Mouse (Mus musculus): ENCODE data around the gene Mettl27. TPM values are rescaled to one million over a fixed set of nuclear protein-coding genes. Genes with fewer than 3 reads are reported as not detected.

Mettl27 gene
- 1.4 to 3.3 TPM (median 2.4 TPM) in 4 replicates for total RNA-seq (2023)

DNA sequence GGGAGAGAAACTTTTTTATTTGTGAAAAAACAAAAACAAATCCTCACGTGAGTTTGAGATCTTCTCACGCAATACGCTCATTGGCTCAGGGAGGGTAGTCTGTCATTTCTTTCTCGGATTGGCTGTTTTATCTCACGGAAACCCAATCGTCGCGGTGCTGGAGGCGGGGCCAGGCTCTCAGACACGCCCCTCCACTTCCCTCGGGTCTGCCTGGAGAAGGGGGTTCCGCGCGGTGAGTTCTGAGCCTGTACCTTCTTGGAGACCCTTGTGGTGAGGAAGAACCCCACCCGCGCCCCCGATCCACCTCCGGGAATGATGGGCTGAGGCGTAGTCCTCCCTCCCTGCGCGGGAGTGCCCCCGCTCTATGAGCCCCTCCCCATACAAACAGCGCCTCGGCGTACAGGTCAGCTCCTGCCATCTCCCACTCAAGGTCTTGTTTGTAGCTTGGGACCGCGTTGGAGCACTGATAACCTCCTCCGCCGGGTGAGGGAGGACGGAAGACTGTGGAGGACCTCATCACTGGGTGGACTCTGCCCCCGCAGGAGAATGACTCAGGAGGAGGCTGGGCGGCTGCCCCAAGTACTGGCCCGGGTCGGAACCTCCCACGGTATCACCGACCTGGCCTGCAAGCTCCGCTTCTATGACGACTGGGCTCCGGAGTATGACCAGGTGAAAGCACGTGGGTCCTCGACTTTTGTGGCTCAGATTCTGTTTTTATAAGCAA is at the start of gene Mettl27:
Gene Mettl27 (plus strand): TSS at position 190 of the 724 bp plus-strand sequence.

DNA sequence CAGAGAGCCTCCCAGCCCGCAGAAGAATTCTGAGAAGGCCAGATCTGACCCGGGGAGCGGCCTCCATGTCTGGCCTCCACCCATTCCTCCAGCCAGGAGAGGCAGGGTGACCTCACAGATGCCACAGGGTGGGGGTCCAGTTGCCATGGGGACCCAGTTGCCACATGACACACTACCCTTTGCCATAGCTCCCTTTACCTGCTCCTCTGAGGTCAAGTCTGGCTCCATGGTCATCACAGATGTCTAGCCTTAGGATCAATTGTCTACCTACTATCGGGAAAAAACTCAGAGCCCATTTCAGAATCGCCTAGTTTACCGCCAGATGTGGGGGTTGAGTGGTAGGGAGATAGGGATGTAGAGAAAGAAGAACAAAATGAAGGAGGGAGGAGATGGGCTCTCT is 25.5 kb upstream of the Mettl27 start, which contains the start of gene Tmem270:
Gene Tmem270 (minus strand): TSS at position 101 of the 400 bp plus-strand sequence.

DNA sequence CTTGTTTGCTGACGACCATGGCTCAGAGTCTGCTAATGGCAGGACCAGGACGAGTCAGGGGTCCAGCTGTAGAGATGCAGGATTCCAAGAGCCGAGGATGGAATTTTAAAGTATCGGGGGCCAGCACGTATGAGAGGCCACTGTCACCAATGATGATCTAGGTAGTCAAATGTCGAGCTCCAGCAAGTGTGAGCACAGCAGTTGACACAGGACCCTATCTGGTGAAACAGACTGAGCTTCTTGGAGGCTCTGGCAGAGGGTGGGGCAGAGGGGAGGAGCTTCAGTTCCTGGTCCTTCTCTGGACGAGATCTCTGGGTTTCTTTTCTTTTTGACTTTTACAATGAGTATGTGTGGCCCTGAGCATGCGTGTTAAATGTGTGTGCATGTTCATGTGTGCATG is 16.9 kb upstream of the Mettl27 start, which contains the start of gene Cldn13:
Gene Cldn13 (minus strand): TSS at position 216 of the 400 bp plus-strand sequence.

DNA sequence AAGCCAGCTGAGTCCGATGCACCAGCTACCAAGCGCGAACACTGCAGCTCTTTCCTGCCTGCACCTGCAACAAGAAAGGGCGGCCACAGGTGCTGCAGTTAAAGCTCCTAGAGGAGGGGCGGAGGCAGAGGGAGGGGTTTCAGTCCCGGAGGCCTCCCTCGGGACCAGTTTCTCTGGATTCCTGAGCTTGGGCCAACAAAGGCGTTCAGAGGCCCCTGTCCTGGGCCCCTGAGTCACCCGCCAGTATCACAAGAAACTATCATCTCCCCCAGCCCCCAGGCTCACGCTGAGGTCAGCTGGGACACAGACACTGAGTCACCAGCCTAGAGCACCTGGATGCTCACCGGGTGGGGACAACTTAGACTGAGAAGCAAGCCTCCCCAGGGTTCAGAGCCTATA is 14.7 kb downstream of the Mettl27 start, which contains the start of gene Cldn4:
Gene Cldn4 (minus strand): TSS at position 78 of the 399 bp plus-strand sequence.

DNA sequence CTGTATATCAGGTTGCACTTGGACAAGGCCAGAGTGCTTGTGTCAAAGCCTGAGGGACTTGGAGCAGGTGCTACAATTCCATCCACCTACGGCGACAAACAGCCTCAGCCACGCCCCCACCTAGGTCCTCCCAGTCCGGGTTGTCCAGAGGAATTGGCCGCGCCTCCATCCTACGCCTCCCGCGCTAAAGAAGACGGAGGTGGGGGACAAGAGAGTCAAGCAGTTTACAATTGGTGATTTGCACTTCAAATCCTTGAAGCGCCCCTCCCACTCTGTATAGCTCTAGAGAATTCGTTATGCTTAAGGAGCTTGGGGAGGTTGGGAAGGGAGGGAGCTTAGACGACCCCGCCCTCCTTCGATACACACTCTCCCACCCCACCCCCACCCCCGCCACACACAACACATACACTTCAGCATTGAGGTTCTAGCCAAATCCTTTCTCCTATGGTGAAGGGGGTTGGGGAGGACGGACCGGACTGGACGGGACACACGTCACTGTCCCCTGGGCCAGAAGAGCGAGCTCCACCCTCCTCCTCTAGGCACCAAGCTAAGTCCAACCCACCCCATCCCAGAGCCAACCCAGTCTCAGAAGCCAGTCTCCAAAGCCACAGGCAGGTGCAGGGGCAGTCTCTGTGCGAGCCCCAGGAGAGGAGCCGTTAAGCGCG is 53.6 kb downstream of the Mettl27 start, which contains the start of gene Cldn3:
Gene Cldn3 (plus strand): TSS at position 582 of the 665 bp plus-strand sequence.

Other genes starting within 250 kb of the Mettl27 start
- 15.5 to 21.9 TPM (median 18.0 TPM) in 4 replicates for gene Limk1, start 243.8 kb upstream of the Mettl27 start, total RNA-seq (2023)
- 0.16 TPM in 1 of 4 replicates, not detected in the others for gene Eln, start 185.0 kb upstream of the Mettl27 start, total RNA-seq (2023)
- not detected in 4 replicates for gene Tmem270, start 25.6 kb upstream of the Mettl27 start, total RNA-seq (2023)
- not detected in 4 replicates for gene Cldn13, start 16.8 kb upstream of the Mettl27 start, total RNA-seq (2023)
- gene Cldn4, start 14.6 kb downstream of the Mettl27 start, total RNA-seq (2023): not detected in 4 replicates
- gene Cldn3, start 53.8 kb downstream of the Mettl27 start, total RNA-seq (2023): not detected in 4 replicates
- 34.9 to 40.6 TPM (median 35.5 TPM) in 4 replicates for gene Abhd11, start 76.8 kb downstream of the Mettl27 start, total RNA-seq (2023)
- gene Stx1a, start 91.1 kb downstream of the Mettl27 start, total RNA-seq (2023): 2.8 to 4.7 TPM (median 3.7 TPM) in 4 replicates
- 17.3 to 20.2 TPM (median 19.1 TPM) in 4 replicates for gene Dnajc30, start 131.8 kb downstream of the Mettl27 start, total RNA-seq (2023)
- gene Bud23, start 132.6 kb downstream of the Mettl27 start, total RNA-seq (2023): 96.5 to 129 TPM (median 120 TPM) in 4 replicates
- gene Vps37d, start 145.9 kb downstream of the Mettl27 start, total RNA-seq (2023): 0.50 to 0.95 TPM (median 0.61 TPM) in 3 of 4 replicates, not detected in the other
- not detected in 4 replicates for gene Mlxipl, start 157.5 kb downstream of the Mettl27 start, total RNA-seq (2023)
- 14.3 to 17.0 TPM (median 15.3 TPM) in 4 replicates for gene Tbl2, start 217.3 kb downstream of the Mettl27 start, total RNA-seq (2023)
- 72.8 to 88.8 TPM (median 76.4 TPM) in 4 replicates for gene Bcl7b, start 235.9 kb downstream of the Mettl27 start, total RNA-seq (2023)